Mouse (Mus musculus) heart, embryonic 14.5 days (tissue): ENCODE measurements around the gene Nat8f6. TPM values are rescaled to one million over a fixed set of nuclear protein-coding genes. Genes with fewer than 3 reads are reported as not detected.
"Not testable (repeated sequence)": the region's sequence is repeated elsewhere in the genome, so short reads cannot be mapped to it uniquely, and the experiment has no call there.

ENCODE experiments used
- ATAC-seq: fragments of 200-750 bp; cut with Nextera tagmentation; 2 replicates; pipeline ENCODE4 v1.8.0; 2017; ENCODE audit warnings: low read depth, moderate TSS enrichment; ENCODE audit not compliant: insufficient number of reproducible peaks, insufficient read depth, low FRiP score
- H3K27ac ChIP-seq, 2 experiments: fragments of 200-500 bp in 1 of 2; fragments of 300-500 bp in 1 of 2; sonication (generic) in 1 of 2; replicated peaks in 1 of 2; 2 replicates each; pipeline ENCODE4 v1.5.1; 2012 to 2014; ENCODE audit warnings: low read depth in 2 of 2, low read length in 2 of 2, control low read depth in 1 of 2, mild to moderate bottlenecking in 1 of 2, mixed read lengths in 1 of 2; ENCODE audit not compliant: control insufficient read depth in 1 of 2, insufficient read depth in 1 of 2
- H3K27me3 ChIP-seq: fragments of 300-500 bp; sonication (generic); 2 replicates; pipeline ENCODE4 v1.6.1; 2014; ENCODE audit warnings: mild to moderate bottlenecking, low read length, control low read depth; ENCODE audit not compliant: control insufficient read depth, insufficient read depth
- H3K36me3 ChIP-seq: fragments of 300-500 bp; sonication (generic); 2 replicates; pipeline ENCODE4 v1.6.1; 2014; ENCODE audit warnings: mild to moderate bottlenecking, control low read depth, low read length, mixed read lengths; ENCODE audit not compliant: control insufficient read depth, insufficient read depth
- H3K4me1 ChIP-seq, 2 experiments: fragments of 200-500 bp in 1 of 2; fragments of 300-500 bp in 1 of 2; sonication (generic) in 1 of 2; 2 replicates each; pipeline ENCODE4 v1.6.1; 2012 to 2014; ENCODE audit warnings: low read length in 2 of 2, control low read depth in 1 of 2, mixed read lengths in 1 of 2; ENCODE audit not compliant: control insufficient read depth in 2 of 2, insufficient read depth in 2 of 2
- H3K4me2 ChIP-seq: fragments of 300-500 bp; sonication (generic); 2 replicates; pipeline ENCODE4 v1.6.1; 2014; ENCODE audit warnings: mild to moderate bottlenecking, low read length
- H3K4me3 ChIP-seq, 2 experiments: fragments of 200-500 bp in 1 of 2; fragments of 300-500 bp in 1 of 2; sonication (generic) in 1 of 2; 2 replicates each; pipeline ENCODE4 v1.5.1; 2012 to 2014; ENCODE audit warnings: low read length in 2 of 2, mild to moderate bottlenecking in 2 of 2, control low read depth in 1 of 2, low read depth in 1 of 2, moderate library complexity in 1 of 2; ENCODE audit not compliant: control insufficient read depth in 1 of 2, insufficient read depth in 1 of 2
- H3K9ac ChIP-seq: fragments of 300-500 bp; sonication (generic); 2 replicates; pipeline ENCODE4 v1.6.1; 2014; ENCODE audit warnings: mild to moderate bottlenecking, low read length
- H3K9me3 ChIP-seq: fragments of 300-500 bp; sonication (generic); 2 replicates; pipeline ENCODE4 v1.6.1; 2016; ENCODE audit warnings: low read length, control low read depth; ENCODE audit not compliant: control insufficient read depth
- WGBS: fragments of 180-500 bp; shearing (Covaris S2); extraction: QIAGEN DNeasy Blood & Tissue Kit; methylation state at CpG from one replicate; pipeline ENCODE4 v1.1.7; 2014; 5-methylcytosine and 5-hydroxymethylcytosine counted together
- polyA plus RNA-seq: library from polyadenylated mRNA; unstranded; fragments of >200 nt; fragmentation: Nextera tagmentation; extraction: Ambion mirVana; gene quantifications from 2 replicates; pipeline ENCODE4 v1.2.1, GENCODE M21; 2014

The Nat8f6 gene
- polyA plus RNA-seq, 1 experiment from 2014 or later = not detected

GRCm38 (mm10) chr6:85834504-85835100, 13.8 kb upstream of the Nat8f6 start:
- H3K27ac ChIP-seq, H3K4me1 ChIP-seq, ATAC-seq, H3K27me3 ChIP-seq, H3K36me3 ChIP-seq, H3K4me2 ChIP-seq, H3K9me3 ChIP-seq, H3K9ac ChIP-seq, H3K4me3 ChIP-seq: not testable (repeated sequence)

DNA sequence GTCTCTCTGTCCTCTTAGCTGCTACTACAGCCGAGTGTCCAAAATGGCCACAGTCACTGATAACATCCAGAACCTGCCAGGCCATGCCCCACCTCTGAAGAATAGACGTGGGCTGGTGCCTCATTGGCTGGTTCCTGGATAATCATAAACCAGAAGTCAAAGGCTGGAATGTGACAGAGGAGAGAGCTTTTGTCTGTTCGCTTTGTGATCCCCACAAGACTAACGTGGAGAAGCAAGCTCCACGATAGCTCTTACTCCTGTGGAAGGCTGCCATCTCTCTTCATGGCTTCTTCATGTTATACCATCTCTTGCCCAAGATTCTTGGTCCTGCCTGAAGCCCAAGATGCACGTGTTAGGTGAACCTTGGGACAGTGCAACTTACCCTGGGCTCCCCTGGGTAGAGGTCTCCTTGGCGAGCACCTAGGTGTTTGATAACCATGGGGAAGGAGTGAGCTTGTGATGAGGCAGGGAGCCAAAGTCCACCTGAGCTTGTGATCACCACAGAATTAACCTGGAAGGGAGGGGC, 11.1 kb upstream of the Nat8f6 start, which contains the start of gene Nat8:
Gene Nat8 (minus strand): TSS at position 287 of the 526 bp plus-strand sequence.
- 70% methylated on average over 7 of the region's 7 CpGs for WGBS
- Histone ChIP-seq H3K9ac (no peak within 1 kb of the TSS), H3K36me3 (no peaks in the 10 kb centered on the region), H3K27me3 (no peaks in the 10 kb centered on the region), H3K27ac (no peak within 1 kb of the TSS), H3K9me3 (no peaks in the 10 kb centered on the region), H3K4me2 (no peak within 1 kb of the TSS), H3K4me3 (no peak within 1 kb of the TSS), H3K4me1 (no peaks in the 10 kb centered on the region)
- no peak for ATAC-seq

GRCm38 (mm10) chr6:85829462-85829861, 8.7 kb upstream of the Nat8f6 start:
- Histone ChIP-seq H3K4me2 (no peak overlapping the region), H3K27ac (no peak overlapping the region), H3K9me3 (no peaks in the 10 kb centered on the region), H3K4me1 (no peaks in the 10 kb centered on the region), H3K4me3 (no peak overlapping the region), H3K36me3 (no peaks in the 10 kb centered on the region), H3K9ac (no peak overlapping the region), H3K27me3 (no peaks in the 10 kb centered on the region)
- 65% methylated on average over 1 of the region's 1 CpGs for WGBS
- ATAC-seq = no peak

DNA sequence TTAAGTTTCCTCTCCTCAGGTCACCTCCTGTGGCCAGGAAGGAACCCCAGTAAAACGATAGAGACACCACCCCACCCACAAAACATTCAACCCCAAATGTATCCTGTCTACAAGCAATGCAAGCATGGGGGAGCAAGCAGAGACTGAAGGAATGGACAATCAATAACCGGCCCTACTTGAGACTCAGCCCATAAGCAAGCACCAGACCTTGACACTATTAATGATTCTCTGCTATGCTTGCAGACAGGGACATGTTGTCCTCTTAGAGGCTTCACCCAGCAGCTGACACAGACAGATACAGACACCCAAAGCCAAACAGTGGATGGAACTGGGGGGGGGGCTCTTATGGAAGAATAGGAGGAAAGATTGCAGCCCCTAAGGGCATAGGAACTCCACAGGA, 5.1 kb upstream of the Nat8f6 start:
- H3K9me3 ChIP-seq = no peaks in the 10 kb centered on the region
- no peak overlapping the region for H3K9ac ChIP-seq
- no peaks in the 10 kb centered on the region for H3K36me3 ChIP-seq
- no peak overlapping the region for H3K4me3 ChIP-seq
- ATAC-seq = no peak
- H3K27me3 ChIP-seq = no peaks in the 10 kb centered on the region
- WGBS = 81% methylated on average over 2 of the region's 2 CpGs
- H3K4me2 ChIP-seq = no peak overlapping the region
- no peaks in the 10 kb centered on the region for H3K4me1 ChIP-seq
- no peak overlapping the region for H3K27ac ChIP-seq

DNA sequence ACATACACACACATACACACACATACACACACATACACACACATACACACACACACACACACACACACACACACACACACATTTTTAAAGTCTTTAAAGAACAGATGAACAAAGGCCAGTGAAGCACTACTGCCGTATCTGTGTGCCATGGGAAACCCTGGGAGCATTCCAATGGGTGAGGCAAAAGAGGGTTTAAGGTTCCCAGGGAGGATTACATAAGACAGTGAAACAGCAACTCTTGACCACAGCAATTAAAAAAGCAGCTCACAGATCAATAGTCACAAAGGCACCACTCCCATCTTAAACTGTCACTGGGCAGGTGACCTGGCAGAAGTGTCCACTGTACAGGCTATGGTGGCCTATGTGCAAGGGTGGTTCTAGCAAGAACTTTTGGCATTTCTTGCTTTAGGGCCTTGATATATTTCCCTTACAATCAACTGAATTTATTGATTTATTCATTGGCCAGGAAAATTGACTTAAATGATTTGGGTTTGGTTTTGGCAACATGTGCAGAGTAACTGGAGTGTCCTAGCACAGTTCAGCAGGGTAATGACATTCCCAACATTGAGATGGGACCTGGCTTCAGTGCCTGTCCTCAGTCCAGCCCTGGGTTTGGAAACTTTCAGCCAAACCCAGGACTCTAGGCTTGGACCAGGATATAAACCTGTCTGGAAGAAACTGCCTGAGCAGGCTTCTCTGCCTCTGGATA, 2.8 kb upstream of the Nat8f6 start:
- H3K4me1 ChIP-seq = no peaks in the 10 kb centered on the region

GRCm38 (mm10) chr6:85822286-85822685, 1.5 kb upstream of the Nat8f6 start:
- 79% methylated on average over 4 of the region's 4 CpGs for WGBS
- no peak overlapping the region for H3K9ac ChIP-seq
- no peak for ATAC-seq

More for the DNA sequence above, 2.8 kb upstream of the Nat8f6 start:
- no peak for ATAC-seq
- H3K9ac ChIP-seq = no peak overlapping the region
- no peaks in the 10 kb centered on the region for H3K36me3 ChIP-seq
- H3K9me3 ChIP-seq = no peaks in the 10 kb centered on the region
- H3K4me2 ChIP-seq = no peak overlapping the region
- 88% methylated on average over 1 of the region's 1 CpGs for WGBS
- H3K27ac ChIP-seq = no peak overlapping the region
- no peak overlapping the region for H3K4me3 ChIP-seq
- no peaks in the 10 kb centered on the region for H3K27me3 ChIP-seq

GRCm38 (mm10) chr6:85818338-85818737, 2.4 kb downstream of the Nat8f6 start:
- H3K9me3 ChIP-seq = no peaks in the 10 kb centered on the region
- H3K4me3 ChIP-seq = no peak overlapping the region
- H3K4me1 ChIP-seq = no peaks in the 10 kb centered on the region
- no peak overlapping the region for H3K4me2 ChIP-seq
- H3K9ac ChIP-seq = no peak overlapping the region
- no peak for ATAC-seq
- H3K27ac ChIP-seq = no peak overlapping the region
- H3K27me3 ChIP-seq = no peaks in the 10 kb centered on the region
- 26% methylated on average over 1 of the region's 1 CpGs for WGBS
- no peaks in the 10 kb centered on the region for H3K36me3 ChIP-seq

More at GRCm38 (mm10) chr6:85822286-85822685, 1.5 kb upstream of the Nat8f6 start:
- Histone ChIP-seq H3K9me3 (no peaks in the 10 kb centered on the region), H3K4me2 (no peak overlapping the region), H3K36me3 (no peaks in the 10 kb centered on the region), H3K27ac (no peak overlapping the region), H3K27me3 (no peaks in the 10 kb centered on the region), H3K4me1 (no peaks in the 10 kb centered on the region), H3K4me3 (no peak overlapping the region)
